Mouse (Mus musculus) embryonic stem cell, embryonic (primary cell): ENCODE results near the gene Slc19a3.

Experiments
- CTCF ChIA-PET, 4 experiments: fragments of 300-600 bp in 2 of 4; fragments of 350-600 bp in 2 of 4; sonication (Branson Sonifier 250); formaldehyde crosslinking; loops; one replicate each; lab custom pipeline; 2022; ENCODE audit warnings: inconsistent platforms in 2 of 4; lab: Charles Lee
- POLR2A ChIA-PET, 4 experiments: fragments of 300-600 bp in 2 of 4; fragments of 350-600 bp in 2 of 4; sonication (Branson Sonifier 250); formaldehyde crosslinking; loops; one replicate each; lab custom pipeline; 2022; ENCODE audit warnings: antibody characterized with exemption in 4 of 4, inconsistent platforms in 1 of 4; lab: Charles Lee

The Slc19a3 gene

DNA sequence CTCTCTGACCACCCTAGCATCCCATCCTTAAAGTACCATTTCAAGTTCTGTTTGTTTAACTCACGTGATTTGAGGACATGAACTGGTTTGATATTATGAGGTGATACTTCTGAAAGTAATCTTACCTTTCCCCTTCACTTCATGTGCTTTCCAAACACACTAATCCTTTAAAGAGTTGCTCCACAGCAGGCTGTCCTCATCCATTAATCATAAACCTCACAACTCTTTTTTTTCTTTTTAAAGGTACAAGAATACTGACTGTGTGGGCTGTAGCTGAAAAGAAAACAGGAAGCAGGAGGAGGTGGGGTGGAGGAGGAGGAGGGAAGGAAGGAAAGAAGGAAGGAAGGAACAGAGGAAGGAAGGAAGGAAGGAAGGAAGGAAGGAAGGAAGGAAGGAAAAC, 6.3 kb downstream of the Slc19a3 start:
- POLR2A ChIA-PET, result no interaction called here
- CTCF ChIA-PET, result no interaction called here

DNA sequence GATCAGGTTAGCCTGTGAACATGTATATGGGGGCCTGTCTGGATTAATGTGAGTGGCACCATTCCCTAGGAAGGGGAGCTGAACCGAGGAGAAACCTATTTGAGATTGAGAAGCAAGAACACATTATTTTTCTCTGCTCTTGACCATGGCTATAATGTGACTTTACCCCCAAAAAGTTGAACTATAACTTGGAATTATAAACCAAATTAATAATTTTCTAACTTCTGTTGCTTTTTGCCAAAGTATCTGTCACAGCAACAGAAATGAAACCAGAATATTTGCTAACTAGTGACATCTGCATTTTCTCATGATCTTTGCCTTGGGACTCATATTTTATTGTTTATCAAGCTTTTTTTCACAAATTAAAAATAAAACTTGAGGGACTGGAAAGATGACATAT, 21.7 kb downstream of the Slc19a3 start:
- ChIA-PET CTCF (no interaction called here), POLR2A (interaction anchor here in 1 of 4 experiments (0.6 to 0.9 kb wide), 2 partner anchors 11 kb away, joined by 4 read pairs; no protein-coding TSS in a partner anchor)

DNA sequence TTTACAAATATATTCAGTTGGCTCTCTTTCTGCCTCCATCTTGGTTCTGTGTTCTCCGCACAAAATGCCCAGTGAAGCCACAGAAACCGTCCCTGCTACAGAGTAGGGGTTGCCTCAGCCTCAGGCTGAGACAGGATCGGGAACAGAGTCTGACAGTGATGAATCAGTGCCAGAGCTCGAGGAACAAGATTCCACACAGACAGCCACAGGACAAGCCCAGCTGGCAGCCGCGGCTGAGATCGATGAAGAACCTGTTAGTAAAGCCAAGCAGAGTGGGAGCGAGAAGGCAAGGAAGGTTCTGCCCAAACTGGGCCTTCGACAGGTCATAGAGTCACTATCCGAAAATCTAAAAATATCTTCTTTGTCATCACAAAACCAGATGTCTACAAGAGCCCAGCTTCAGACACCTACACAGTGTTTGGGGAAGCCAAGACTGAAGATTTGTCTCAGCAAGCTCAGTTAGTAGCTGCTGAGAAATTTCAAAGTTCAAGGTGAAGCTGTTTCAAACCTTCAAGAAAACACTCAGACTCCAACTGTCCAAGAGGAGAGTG, 22.8 kb downstream of the Slc19a3 start:
- CTCF ChIA-PET, result no interaction called here
- POLR2A ChIA-PET, result interaction anchor here in 1 of 4 experiments (0.6 kb wide), 1 partner anchor 31 kb away, joined by 3 read pairs; no protein-coding TSS in a partner anchor

DNA sequence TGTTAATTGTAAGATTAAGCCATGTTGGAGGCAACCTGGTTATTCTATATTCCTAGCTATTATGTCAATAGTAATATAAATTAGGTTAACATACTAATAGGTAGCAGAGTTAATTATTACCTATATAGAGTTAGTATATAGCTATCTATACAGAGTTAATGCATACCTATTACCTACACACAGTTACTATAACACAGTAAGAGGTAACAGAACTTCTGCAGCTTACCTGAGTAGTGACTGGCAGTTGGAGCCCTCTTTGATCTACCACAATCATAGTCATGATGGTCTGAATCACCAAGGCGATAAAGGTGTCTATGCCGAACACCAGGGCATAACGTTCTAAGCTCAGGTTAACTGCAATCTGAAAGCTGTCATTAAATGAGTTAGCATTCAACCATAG, 23.8 kb downstream of the Slc19a3 start:
- CTCF ChIA-PET, result no interaction called here
- POLR2A ChIA-PET, result no interaction called here

DNA sequence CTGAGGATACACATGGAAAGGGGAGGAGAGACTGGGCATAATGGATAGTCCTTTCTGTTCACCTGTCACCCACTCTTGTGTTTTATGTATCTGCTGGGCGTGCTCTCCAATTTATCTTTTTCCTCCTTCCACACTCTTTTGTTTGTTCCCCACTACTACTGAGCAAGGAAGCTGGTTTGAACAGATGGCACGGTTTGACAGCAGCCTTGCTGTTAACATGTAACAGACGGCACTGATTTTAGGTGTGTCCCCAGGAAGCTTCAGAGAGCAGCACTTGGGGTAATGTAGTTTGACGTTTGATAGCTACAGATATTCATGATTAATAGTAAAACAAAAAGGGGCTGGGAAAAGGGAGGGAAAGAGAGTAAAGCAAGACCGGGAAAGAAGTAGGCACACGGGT, 30.8 kb downstream of the Slc19a3 start:
- ChIA-PET POLR2A (no interaction called here), CTCF (no interaction called here)

DNA sequence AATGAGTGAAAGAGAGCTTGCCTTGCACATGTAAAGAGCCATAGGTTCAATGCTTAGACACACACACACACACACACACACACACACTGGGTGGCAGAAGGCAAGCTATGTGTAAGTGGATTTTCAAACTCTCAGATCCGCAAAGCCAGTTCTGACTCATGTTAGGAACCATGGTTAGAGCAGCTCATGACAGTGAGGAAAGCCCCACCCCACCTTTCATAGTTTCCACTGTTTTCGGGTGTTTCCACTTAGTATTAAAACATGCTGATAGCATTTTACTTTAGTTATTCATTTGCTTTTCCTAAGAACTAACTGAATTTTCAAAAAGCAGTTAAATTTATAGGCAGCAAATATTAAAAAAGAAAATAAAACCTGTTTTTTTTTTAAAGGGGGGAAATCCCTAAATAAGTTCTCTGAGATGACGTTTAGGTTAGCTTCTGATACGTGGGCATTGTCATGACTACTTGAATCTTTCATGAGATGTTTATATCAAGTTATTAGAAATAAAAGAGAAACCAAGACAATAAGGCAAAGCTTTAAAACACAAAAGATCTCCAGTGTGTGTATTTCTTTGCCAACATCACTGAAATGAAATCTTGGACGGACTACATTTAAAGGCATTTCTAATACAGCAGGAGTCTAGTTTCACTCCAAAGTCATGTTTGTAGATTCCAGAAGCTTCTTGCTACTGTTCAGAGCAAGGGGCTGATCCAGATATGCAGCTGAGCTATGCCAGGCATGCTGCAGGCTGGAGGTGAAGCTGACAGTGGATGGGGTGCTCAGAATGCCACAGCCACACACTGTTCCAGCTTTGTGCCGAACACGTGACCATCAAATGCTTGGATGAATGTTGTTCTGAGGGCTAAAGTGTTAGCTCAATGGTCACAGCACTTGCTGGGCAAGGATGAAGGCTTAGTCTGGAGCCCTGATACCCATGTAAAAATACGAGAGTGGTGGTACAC, 31.7 kb downstream of the Slc19a3 start:
- ChIA-PET POLR2A (interaction anchor here in 1 of 4 experiments (1.2 kb wide), 1 partner anchor 32 kb away, joined by 5 read pairs; no protein-coding TSS in a partner anchor), CTCF (no interaction called here)

DNA sequence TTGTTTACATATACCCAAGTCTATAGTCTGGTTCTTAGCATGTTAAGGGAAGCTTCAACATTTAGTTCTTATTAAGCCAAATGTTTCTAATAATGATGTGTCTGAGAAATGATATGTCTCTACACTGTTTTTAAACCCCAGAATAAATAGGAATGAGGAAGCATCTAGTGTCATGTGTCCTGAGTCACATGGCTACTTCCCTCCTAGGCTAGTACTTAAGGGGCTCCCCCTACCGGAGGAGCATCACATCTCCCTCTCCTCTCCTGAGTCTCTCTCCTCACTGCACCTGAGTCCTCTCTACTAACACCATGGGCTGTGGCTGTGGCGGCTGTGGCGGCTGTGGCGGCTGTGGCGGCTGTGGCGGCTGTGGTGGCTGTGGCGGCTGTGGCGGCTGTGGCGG, 37.9 kb downstream of the Slc19a3 start, which contains the start of gene Gm47959:
Gm47959 (plus strand) TSS at position 243 of the 400 bp plus-strand sequence.
- ChIA-PET CTCF (interaction anchor here in 2 of 4 experiments (0.5 to 1.4 kb wide), 3 partner anchors 41 to 716 kb away, joined by 3 read pairs; no protein-coding TSS in a partner anchor), POLR2A (interaction anchor here in 1 of 4 experiments (1.3 kb wide), 1 partner anchor 161 kb away, joined by 3 read pairs; the partner anchor contains the start of gene Agfg1)

DNA sequence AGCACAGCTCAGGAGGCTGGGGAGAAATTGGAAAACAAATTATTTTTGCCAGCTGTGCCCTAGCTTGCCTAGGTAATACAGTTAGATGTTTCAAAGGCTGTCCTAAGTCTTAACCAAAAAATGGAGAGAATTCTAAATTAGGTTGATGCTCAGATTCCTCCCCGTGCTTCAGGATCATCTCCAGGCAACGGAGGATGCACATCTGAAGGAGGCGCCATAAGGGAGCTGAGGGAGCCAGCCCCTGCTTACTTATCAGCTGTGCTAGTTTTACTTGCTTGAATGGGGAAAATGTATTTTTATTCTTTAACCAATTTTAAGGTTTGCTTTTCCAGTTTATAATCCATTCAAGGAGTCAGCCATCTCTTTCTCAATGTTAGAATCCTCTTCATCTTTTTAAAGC, 44.3 kb downstream of the Slc19a3 start:
- POLR2A ChIA-PET, result interaction anchor here in 1 of 4 experiments (0.5 kb wide), 1 partner anchor 25 kb away, joined by 9 read pairs; no protein-coding TSS in a partner anchor
- CTCF ChIA-PET, result interaction anchor here in 1 of 4 experiments (1.0 kb wide), 1 partner anchor 82 kb away, joined by 4 read pairs; no protein-coding TSS in a partner anchor

DNA sequence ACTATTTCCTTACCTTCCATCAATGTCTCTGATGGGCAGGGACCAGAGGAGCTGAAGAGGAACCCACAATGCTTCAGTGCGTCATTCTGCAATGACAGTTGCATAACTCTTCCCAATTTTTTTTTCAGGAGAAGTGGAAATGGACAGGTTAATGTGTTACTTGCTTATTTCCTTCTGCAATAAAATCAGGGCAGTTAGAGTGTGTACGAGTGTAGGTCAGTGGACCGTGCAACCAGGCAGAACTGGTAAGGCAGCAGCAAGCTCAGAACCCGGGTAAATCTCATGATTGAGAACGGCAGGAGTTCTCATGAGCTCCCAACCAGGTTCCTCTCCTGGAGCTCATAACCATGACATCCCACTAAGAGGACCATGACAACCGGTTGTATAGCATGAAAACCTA, 46.2 kb downstream of the Slc19a3 start:
- ChIA-PET POLR2A (no interaction called here), CTCF (interaction anchor here in 1 of 4 experiments (0.9 kb wide), 1 partner anchor 205 kb away, joined by 3 read pairs; no protein-coding TSS in a partner anchor)

DNA sequence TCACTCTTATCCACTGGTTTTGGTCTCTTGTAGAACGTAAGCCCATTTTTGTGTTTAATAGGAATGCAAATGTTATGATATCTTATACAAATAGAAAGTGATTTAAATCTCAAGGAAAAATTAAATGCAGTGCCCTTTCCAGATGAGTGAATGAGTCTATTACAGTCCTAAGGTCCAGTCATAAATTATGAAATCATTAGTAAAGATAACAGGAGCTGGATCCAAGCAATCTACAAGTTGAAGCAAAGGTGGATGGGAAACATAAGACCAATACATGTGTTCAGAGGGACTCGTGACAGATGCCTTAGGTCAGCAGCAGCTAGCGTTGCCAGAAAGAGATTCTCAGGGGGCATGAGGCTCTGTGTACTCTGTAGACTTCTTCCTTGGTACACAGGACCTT, 46.7 kb downstream of the Slc19a3 start:
- ChIA-PET CTCF (interaction anchor here in 1 of 4 experiments (0.9 kb wide), 1 partner anchor 204 kb away, joined by 3 read pairs; no protein-coding TSS in a partner anchor), POLR2A (no interaction called here)

DNA sequence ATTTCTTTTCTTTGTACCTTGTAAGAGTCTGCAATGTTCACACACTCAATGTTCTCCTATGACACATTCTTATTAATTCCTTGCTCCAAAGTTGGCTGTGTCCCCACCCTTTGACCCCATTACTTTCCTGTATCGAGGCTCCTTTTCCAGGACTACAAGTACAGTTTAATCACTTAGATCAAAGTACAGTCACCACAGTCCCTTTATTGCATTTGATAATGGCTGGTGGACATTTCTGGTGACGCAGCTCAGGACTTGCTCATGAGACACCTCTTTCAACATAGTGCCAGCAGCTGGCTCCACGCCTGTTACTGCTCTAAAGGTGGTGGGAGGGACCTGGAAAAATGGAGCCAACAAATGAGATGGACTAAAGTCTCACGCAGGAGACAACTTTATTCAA, 47.2 kb downstream of the Slc19a3 start:
- CTCF ChIA-PET, result no interaction called here
- POLR2A ChIA-PET, result no interaction called here

DNA sequence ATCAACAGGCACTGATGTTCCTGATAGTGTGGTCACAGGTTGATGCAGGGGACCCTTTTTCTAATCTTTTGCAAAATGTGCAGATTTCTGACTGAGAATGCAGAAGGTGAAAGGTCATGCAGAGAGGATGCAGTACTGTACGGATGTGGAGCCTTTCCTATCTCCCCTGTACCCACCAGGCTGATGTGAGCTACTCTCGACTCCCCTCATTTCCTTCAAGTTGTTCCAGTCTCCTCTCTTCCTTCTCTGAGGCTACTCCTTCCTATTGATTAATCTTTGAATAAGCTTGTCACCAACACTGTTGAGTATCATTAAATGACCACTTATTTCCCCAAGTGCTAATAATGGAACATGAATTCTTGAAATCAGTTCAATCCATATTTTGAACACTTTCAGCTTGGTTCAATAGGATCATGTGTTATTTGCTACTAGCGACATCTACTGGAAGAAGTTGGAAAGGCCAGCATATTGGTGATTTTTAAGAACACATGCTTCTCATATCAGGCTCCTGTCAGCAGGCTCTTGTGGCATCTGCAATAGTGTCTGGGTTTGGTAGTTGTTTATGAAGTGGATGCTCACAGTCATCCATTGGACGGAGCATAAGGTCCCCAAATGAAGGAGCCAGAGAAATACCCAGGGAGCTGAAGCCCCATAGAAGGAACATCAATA, 50.6 kb downstream of the Slc19a3 start:
- ChIA-PET POLR2A (interaction anchor here in 2 of 4 experiments (0.7 to 1.3 kb wide), 4 partner anchors 10 to 184 kb away, joined by 3 to 5 read pairs (median 5); no protein-coding TSS in a partner anchor), CTCF (interaction anchor here (0.6 to 3.0 kb wide), 29 partner anchors 10 to 957 kb away, joined by 3 to 25 read pairs (median 4); partner anchors contain the start of gene Gm47955 (in 1 of the 4))

DNA sequence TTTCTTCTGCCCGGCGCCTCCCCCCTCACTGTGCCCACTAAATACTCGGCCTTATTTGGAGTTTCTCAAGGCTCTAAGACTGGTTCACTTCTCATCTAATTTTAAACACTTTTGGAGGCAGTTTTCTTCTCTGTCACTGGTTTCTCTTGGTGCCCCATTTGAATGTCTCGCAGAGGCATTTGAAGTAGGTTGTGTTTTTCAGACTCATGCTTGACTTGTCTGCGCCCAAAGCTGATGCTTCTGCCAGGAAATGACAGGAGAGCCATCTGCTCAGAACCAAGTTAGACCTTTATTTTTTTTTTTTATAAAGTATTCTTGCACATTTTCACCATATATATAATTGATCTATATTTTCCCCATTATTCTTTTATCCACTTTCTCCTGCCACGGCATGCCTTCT, 51.5 kb downstream of the Slc19a3 start:
- CTCF ChIA-PET, result interaction anchor here (0.6 to 3.0 kb wide), 17 partner anchors 9 to 200 kb away, joined by 3 to 25 read pairs (median 4); partner anchors contain the start of gene Gm47955 (in 1 of the 4)
- POLR2A ChIA-PET, result interaction anchor here in 1 of 4 experiments (1.0 to 1.3 kb wide), 3 partner anchors 9 to 146 kb away, joined by 4 to 5 read pairs (median 5); no protein-coding TSS in a partner anchor

DNA sequence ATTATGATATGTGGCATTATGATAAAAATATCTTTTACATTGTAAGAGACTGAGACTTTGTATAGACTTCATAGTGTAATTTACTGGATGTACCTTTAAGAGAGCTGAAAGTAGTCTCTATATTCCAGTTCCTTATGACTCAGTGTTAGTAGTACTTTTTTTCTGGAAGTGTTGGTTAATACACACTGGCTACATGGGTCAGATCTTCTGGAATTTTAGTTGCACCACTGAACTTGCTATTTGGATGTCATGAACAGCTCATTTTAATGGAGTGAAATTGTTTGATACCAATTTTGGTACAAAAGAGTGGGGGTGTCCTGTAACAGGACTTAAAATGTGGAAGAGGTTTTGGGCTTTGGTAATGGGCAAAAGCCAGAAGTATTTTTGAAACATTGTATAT, 60.4 kb downstream of the Slc19a3 start:
- CTCF ChIA-PET, result interaction anchor here in 1 of 4 experiments (0.9 kb wide), 1 partner anchor 9 kb away, joined by 3 read pairs; no protein-coding TSS in a partner anchor
- POLR2A ChIA-PET, result interaction anchor here in 1 of 4 experiments (0.9 kb wide), 1 partner anchor 10 kb away, joined by 5 read pairs; no protein-coding TSS in a partner anchor

DNA sequence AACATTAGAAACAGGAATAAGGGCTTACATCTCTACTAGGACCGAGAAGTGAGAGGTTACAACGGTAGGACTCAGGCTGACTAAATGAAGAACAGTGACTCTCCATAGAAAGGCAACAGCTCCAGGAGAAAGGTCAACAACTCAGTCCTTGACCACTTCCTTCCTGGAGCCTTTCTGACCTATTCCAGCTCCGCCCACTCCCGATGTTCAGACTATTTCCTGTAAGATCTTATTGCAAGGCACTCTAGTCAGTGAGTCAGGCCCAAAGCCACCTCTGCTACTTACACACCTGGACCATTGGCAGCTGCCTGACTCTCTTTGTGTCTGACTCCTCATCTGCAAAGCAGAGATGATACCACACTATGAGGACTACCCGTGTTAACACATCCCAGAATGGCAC, 62.5 kb downstream of the Slc19a3 start:
- CTCF ChIA-PET, result interaction anchor here in 1 of 4 experiments (0.6 kb wide), 1 partner anchor 11 kb away, joined by 3 read pairs; no protein-coding TSS in a partner anchor
- POLR2A ChIA-PET, result interaction anchor here in 1 of 4 experiments (2.3 kb wide), 1 partner anchor 27 kb away, joined by 8 read pairs; no protein-coding TSS in a partner anchor

DNA sequence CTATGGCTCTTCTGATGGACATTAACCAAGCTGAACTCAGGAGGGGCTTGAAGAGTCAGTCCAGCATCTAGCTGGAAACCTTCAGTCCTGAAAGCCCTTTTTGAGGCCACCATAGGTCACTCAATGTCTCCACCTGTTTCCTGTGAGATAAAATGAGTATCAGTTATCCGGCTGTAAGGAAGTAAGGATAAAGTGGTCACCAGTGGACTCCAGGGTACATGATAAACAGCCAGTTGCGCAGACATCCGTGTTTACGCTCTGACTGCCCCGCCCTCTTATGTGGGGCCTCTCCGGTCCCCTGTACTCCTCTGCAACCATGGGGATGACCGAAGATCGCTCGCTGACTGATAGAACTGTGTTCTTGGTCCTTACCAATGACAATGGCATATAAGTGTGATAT, 63.9 kb downstream of the Slc19a3 start:
- CTCF ChIA-PET, result interaction anchor here in 3 of 4 experiments (0.8 to 1.8 kb wide), 7 partner anchors 11 to 187 kb away, joined by 3 to 5 read pairs (median 3); partner anchors contain the start of gene Gm47955 (in 1 of the 3)
- POLR2A ChIA-PET, result interaction anchor here in 3 of 4 experiments (0.8 to 2.3 kb wide), 14 partner anchors 9 to 1887 kb away, joined by 3 to 8 read pairs (median 5); partner anchors contain the start of gene Gm47955 (in 1 of the 3)

DNA sequence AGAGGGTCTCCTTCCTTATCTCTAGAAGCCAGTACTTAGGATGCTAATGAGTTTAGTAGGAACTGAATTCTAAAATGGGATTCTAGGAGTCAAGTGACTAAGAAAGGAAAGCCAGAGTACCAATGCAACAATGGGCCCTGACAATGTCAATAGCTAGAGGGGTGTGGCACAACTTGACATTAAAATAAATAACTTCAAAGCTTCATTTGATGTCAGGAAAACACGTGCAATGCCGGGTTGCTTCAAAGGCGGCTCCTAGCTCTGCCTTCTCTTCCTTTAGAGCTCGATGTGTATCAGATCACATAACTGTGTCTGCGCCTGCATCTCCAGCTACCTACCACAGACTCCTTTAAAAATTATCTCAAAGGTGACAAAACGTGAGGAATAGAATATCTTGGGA, 64.3 kb downstream of the Slc19a3 start:
- POLR2A ChIA-PET, result interaction anchor here in 3 of 4 experiments (0.6 to 2.3 kb wide), 16 partner anchors 10 to 153 kb away, joined by 3 to 8 read pairs (median 4); partner anchors contain the start of genes Gm47955 (in 1 of the 3) and Slc19a3 (in 1 of the 3)

More for the DNA sequence above, 64.3 kb downstream of the Slc19a3 start:
- CTCF ChIA-PET, result interaction anchor here in 3 of 4 experiments (0.8 to 1.8 kb wide), 7 partner anchors 11 to 186 kb away, joined by 3 to 5 read pairs (median 3); partner anchors contain the start of gene Gm47955 (in 1 of the 3)
